15 mouse cellular contexts compared by ENCODE assay signal in the genomic region with DNA sequence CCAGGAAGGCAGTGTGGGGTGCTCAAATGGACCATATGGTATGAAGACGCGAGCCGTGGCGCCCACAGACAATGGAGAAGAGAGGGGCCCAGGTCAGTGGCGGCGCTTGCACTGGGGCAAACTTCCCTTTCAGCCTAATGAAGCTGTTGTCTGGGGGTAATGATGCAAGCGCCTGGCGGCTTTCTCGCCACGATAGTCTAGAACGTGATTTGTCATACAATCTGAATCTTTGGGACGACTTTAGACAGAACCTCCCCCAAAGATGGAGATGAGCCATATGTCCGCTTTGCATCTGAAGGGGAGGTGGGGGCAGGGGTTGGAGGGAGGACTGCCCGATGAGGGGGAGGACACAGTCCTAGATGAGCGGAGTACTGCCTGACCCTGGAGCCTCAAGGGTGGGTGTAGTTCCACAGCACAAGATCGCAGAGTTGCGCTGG. TPM values are rescaled to one million over a fixed set of nuclear protein-coding genes. Genes with fewer than 3 reads are reported as not detected.
DNase-seq lines count a peak whose midpoint lies in the region; ATAC-seq lines count a peak whose summit lies in the region.
"Had no signal": no experiment of that assay in that cellular context is flagged by ENCODE, and none has a peak within 500 bp of the region (broad histone marks: within the 10 kb centered on the region; RNA-seq: fewer than 3 reads in every experiment).

No protein-coding gene starts in this region.

- H3K36me3 ChIP-seq in forebrain, embryonic 16.5 days (ENCODE audit: control insufficient read depth, insufficient read depth): no peaks in the 10 kb centered on the region
- no peaks in the 10 kb centered on the region for H3K36me3 ChIP-seq in midbrain, embryonic 15.5 days (replicated peaks)
- H3K36me3 ChIP-seq: limb, embryonic 12.5 days had no signal

- no peak overlapping the region for H3K27ac ChIP-seq in forebrain, embryonic 16.5 days (ENCODE audit: low read length)
- H3K27ac ChIP-seq in midbrain, embryonic 15.5 days: 0 out of 2 replicates have a peak overlapping the region, but pooled peaks have one; percentile 15
- H3K27ac ChIP-seq: limb, embryonic 12.5 days had no signal

- H3K4me1 ChIP-seq in forebrain, embryonic 16.5 days (replicated peaks; ENCODE audit: control insufficient read depth, insufficient read depth, low read length): peaks cover 20% of the 10 kb centered on the region
- H3K4me1 ChIP-seq in midbrain, embryonic 15.5 days: peaks cover 32% of the 10 kb centered on the region

- H3K9me3 ChIP-seq in forebrain, embryonic 16.5 days (ENCODE audit: control insufficient read depth, low read length): no peaks in the 10 kb centered on the region
- no peaks in the 10 kb centered on the region for H3K9me3 ChIP-seq in midbrain, embryonic 15.5 days

- DNase-seq in Muller cell, postnatal 12 days (ENCODE audit: inconsistent ontology term): peak; percentile 42
- DNase-seq in embryo, embryonic 10 days (ENCODE audit: low spot score): peak; percentile 50
- no peak for DNase-seq in spleen, adult 12 weeks (ENCODE audit: low spot score)
- DNase-seq in spleen, postnatal 4 days (ENCODE audit: low spot score in 2 of 2): no peak
- DNase-seq in right cerebral cortex, postnatal 25 days: no peak
- DNase-seq: heart, postnatal 14 days; layer of hippocampus, adult 9-11 months; lung, adult 18-20 months; thymus, adult 2 months had no signal

- WGBS in forebrain, embryonic 16.5 days: 1% methylated on average over 17 of the region's 17 CpGs
- WGBS in midbrain, embryonic 15.5 days: 1% methylated on average over 17 of the region's 17 CpGs

- H3K4me2 ChIP-seq in forebrain, embryonic 16.5 days (ENCODE audit: low read length): no peak overlapping the region
- no peak overlapping the region for H3K4me2 ChIP-seq in midbrain, embryonic 15.5 days
- H3K4me2 ChIP-seq: limb, embryonic 12.5 days had no signal

- H3K9ac ChIP-seq in forebrain, embryonic 16.5 days (replicated peaks; ENCODE audit: low read depth, low read length): no peak overlapping the region
- no peak overlapping the region for H3K9ac ChIP-seq in midbrain, embryonic 15.5 days
- H3K9ac ChIP-seq: limb, embryonic 12.5 days had no signal

- peaks cover 61% of the 10 kb centered on the region for H3K27me3 ChIP-seq in forebrain, embryonic 16.5 days (replicated peaks; ENCODE audit: control insufficient read depth, insufficient read depth, low read length)
- H3K27me3 ChIP-seq in midbrain, embryonic 15.5 days (replicated peaks): peaks cover 82% of the 10 kb centered on the region

- H3K4me3 ChIP-seq in forebrain, embryonic 16.5 days (replicated peaks; ENCODE audit: low read length): no peak overlapping the region
- no peak overlapping the region for H3K4me3 ChIP-seq in midbrain, embryonic 15.5 days
- H3K4me3 ChIP-seq: limb, embryonic 12.5 days had no signal

- 0 out of 2 replicates have a peak, but pooled peaks have one; percentile 38 for ATAC-seq in forebrain, embryonic 16.5 days
- peak; percentile 43; the same call in 1 of the 2 replicates for ATAC-seq in midbrain, embryonic 15.5 days (replicated peaks)
- ATAC-seq: intestine, postnatal 0 days had no signal

RNA-seq across cellular contexts. Expression of a gene that starts 8.4 kb away (rescaled TPM):
- polyA plus RNA-seq in forebrain, embryonic 16.5 days (2015; fragmentation: Nextera tagmentation; extraction: Ambion mirVana): 2.3 and 2.6 TPM in 2 replicates
- 3.9 and 6.1 TPM in 2 replicates for polyA plus RNA-seq in midbrain, embryonic 15.5 days (2015; fragmentation: Nextera tagmentation; extraction: Ambion mirVana)
- polyA plus RNA-seq: gonadal fat pad, adult 2 months; intestine, postnatal 0 days; limb, embryonic 12.5 days; spleen, adult 2 months had no signal

RNA-seq across cellular contexts. Expression of a gene that starts 36.0 kb away (rescaled TPM):
- polyA plus RNA-seq in forebrain, embryonic 16.5 days (2015; fragmentation: Nextera tagmentation; extraction: Ambion mirVana): 12.8 and 20.9 TPM in 2 replicates
- 16.4 and 22.7 TPM in 2 replicates for polyA plus RNA-seq in midbrain, embryonic 15.5 days (2015; fragmentation: Nextera tagmentation; extraction: Ambion mirVana)

Comparison
In these comparisons a context has a peak if more than half of its experiments do, and no peak if none do; other contexts are left out.
1. DNase-seq: peak in Muller cell, postnatal 12 days (single experiment) and embryo, embryonic 10 days (single experiment); none in spleen, adult 12 weeks (single experiment), spleen, postnatal 4 days (0 of 2) and right cerebral cortex, postnatal 25 days (single experiment).